Mouse (Mus musculus) activated CD4-positive, CD25-positive, alpha-beta regulatory T cell, adult 4 months (primary cell): Measurements from ENCODE around the gene Rdh7. TPM values are rescaled to one million over a fixed set of nuclear protein-coding genes. Genes with fewer than 3 reads are reported as not detected.
"Not testable (repeated sequence)": the region's sequence is repeated elsewhere in the genome, so short reads cannot be mapped to it uniquely, and the experiment has no call there.

Source experiments
- ATAC-seq: one replicate; pipeline ENCODE4 v1.8.0; 2017
- polyA plus RNA-seq, 2 experiments: library from polyadenylated mRNA; unstranded; fragments of 100-300 nt; shearing (Covaris generic); gene quantifications; one replicate each; pipeline ENCODE4 v1.2.1; 2017

Rdh7 gene
- polyA plus RNA-seq, 2 experiments from 2014 or later: not detected

DNA sequence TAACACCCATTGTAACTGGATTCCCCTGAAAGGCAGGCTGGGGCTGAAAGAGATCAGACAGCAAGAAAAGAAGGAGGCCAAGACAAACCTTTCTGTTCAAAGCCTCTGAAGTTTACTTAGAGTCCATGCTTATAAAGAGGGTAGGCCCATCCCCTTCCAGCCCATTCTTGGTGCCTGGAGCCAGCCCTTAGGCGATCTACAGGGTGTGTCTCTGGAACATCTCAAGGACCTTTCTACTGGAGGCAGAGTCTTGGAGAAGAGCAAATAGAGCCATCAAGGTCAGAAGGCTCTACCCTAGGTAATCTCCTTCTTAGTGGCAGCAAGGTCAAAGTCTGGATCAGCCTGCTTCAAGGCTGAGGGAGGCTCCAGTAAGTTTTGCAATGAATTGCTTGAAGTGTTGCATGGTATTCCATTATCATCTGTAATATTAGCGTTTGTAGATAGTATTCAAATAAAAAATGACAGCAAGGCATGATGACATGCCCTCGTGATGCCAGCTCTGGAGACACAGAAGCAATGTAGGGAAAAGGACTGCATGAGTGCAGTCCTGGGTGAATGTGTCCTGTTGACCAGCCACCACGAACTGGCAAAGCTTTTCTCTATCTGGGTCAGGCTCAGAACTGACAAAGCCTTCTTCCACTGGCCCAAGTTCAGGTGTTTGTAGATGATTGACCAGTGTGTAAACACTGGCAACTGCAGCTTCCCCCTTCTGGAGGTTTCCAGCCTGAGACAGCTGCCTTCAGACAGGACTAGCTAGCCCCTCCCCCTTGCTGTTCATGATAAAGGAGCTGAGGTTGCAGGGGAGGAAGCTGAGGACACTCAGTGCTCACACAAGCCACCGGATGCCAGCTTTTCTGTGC, 4.8 kb upstream of the Rdh7 start:
- not testable (repeated sequence) for ATAC-seq

DNA sequence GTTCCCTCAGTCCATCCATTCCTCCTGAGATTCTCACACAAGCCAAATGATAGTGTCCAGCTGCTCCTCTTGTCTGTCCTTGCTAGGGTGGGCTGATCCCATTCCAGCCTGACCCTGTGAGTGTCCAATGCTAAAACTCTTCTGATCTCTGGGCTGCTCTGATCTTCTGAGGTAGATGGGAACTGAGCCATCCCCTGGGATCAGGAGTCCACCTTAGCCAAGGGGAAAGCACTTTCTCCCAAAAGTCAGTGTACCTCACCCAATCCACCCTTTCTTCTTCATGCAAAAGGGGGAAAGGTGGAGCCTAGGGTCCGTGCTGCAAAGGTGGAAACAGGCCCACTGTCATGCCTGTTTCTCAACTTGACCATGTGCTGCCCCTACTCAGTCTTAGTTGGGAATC, 2.9 kb upstream of the Rdh7 start:
- no peak for ATAC-seq

DNA sequence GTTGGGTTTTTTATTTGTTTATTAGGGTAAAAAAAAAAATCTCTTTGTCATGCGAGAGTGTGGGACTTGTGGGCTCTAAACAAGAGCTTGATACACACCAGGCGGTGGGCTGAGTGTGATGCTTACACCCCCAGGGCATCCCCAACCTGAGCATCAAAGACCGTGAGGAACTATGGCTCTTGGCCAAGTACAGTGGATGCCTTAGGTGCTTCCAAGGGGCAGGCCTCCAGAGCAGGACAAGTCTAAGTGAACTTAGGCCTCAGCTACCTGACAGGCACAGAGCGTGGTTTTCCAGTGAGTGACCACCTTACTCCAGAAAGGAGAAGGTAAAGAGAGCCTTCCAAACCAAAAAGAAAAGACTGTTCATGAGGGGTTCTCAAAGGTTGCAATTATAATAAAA, 1.6 kb downstream of the Rdh7 start:
- no peak for ATAC-seq

DNA sequence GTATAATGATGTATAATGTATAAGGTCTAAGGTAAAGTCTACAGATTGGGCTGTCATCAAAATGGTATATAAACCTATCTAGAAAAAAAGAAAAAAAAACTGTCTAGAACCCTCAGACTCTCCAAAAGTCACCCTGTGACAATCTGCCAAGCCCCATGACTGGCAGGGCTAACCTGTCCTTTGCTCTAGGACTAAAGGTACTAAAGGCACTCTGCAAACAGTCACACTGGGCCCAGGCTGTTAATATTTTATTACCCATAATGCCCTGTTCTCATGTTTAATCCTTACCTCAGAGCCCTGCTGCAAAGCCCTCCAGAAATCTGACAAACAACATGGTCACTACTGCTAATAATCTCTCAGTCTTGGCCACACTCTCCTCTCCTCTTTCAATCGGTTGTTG, 2.1 kb downstream of the Rdh7 start:
- ATAC-seq: no peak

DNA sequence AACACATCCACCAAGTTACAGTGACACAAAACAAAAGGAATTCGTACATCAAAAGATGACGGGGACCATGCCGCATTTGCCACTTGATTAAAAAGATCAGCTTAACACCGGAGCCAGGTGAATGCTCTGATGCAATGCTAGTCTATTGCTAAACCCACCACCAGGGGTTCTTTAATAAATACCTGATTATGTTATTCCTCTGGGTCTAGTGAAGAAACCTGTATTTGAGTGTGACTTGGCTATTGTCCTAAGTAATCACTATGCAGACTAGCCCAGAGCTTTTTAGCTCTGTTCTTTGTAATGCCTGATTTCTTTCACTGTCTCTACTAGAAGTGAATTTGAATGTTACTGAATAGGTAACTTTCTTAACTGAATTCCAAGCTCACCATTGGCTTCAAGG, 7.6 kb downstream of the Rdh7 start:
- no peak for ATAC-seq

DNA sequence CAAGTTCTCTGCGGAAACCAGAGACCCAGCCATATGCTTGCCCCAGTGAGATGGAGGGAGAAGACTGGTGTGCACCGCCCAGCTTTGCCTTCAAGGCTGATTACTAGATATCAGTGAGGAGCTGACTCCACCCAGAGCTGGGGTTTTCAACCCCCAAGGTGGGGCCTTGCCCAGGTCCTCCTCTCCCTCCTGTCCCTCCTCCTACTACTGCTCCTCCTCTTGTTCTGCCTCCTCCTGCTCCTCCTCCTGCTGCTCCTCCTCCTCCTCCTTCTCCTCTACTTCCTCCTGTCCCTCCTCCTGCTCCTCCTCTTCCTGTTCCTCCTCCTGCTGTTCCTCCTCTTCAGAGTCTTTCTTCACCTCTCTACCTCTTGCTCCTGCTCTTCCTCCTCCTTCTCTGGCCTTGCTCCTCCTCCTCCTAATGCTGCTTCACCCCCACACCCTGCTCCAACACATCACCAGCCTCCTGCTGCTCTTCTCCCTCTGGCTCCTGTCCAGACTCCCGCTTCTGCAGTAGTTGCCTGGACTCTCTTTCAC, 9.4 kb downstream of the Rdh7 start:
- ATAC-seq: no peak

DNA sequence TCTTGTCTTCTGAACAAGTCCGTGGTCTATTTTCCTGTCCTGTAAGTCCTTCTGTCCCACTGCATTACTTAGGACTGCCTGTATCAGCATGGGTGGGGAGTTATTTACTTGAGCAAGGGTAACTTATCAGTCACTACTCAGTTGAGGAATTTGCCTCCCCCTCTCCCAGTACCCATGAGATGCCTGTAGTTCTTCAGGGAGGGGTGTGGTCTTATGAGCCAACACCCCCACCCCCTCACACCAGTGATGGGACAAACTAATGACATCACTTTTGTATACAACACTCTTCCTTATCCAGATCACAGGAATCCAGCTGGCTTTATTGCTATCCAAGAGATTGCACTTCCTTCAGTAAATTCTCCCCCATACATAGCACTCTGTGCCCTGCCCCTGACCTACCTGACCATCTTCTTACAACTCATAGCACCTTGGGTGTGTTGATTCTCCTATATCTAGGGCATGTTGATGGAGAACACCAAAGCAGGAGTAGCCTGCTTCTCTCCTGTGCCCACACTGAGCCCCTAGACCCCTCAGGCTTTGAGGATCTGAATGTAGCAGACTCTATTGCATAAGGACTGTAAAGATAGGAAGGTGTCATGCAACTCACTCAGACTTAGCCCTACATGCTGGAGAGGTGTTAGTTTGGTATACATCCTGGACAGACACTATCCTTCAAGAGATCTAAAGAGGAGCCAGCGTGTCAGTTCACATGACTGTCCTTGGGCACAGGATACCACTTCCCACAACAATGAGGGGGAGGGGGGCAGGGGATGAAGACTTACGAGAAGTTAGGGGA, 10.2 kb downstream of the Rdh7 start:
- no peak for ATAC-seq

DNA sequence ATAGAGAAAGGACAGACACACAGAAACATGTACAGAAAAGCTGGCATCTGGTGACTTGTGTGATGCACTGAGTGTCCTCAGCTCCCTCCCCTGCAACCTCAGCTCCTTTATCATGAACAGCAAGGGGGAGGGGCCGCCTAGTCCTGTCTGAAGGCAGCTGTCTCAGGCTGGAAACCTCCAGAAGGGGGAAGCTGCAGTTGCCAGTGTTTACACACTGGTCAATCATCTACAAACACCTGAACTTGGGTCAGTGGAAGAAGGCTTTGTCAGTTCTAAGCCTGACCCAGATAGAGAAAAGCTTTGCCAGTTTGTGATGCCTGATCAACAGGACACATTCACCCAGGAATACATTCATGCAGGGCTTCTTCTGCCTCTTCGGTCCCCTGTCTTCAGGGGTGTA, 10.9 kb downstream of the Rdh7 start:
- no peak for ATAC-seq

DNA sequence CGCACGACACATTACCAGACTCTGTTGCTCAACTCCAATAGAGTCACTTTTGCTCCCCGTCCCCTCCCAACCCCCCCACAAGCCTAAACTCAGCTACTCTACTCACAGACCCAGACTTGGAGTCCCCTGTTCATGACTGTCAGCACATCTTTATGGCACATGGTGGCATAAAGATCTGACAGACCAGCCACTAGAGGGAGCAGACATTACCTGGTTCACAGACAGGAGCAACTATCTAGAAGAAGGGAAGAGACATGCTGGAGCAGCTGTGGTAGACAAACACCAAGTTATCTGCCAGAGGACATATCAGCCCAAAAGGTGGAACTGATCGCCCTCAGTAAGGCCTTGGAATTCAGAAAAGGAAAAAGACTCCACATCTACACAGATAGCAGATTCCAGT, 16.1 kb downstream of the Rdh7 start:
- no peak for ATAC-seq

DNA sequence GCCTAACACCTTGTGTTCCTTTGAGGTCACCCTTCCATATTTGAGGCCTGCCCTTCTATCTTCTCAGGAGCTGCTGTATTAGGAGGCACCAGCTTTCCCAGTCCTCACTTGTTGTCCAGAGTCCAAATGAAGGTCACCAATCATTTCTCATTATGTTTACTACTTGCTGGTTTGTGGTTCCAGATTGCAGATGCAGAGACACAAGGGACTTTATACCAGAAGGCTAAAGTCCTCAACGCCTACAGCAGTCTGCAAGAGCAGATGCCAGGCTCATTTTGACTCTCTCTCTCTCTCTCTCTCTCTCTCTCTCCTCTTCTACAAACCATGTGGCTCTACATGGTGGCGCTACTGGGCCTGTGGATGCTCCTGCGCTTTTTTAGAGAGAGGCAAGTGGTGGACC, 22.4 kb downstream of the Rdh7 start, which contains the start of gene Rdh16f2:
Gene Rdh16f2, plus strand, starts transcription at position 243 of the 400 bp plus-strand sequence.
- ATAC-seq: no peak

DNA sequence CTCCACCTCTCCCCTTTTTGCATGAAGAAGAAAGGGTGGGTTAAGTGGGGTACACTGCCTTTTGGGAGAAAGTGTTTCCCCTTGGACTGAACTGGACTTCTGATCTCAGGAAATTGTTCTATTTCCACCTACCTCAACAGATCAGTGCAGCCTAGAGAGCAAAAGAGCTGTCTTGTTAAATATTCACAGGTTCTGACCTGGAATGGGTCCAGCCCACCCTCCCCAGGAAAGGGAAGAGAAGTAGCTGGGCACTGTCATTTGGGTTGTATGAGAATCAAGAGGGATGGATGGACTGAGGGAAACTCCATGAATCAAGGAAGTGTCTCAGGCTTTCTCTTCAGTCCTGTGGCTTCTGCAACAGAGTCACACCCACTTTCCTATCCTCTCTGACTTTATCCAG, 23.7 kb downstream of the Rdh7 start:
- no peak for ATAC-seq

DNA sequence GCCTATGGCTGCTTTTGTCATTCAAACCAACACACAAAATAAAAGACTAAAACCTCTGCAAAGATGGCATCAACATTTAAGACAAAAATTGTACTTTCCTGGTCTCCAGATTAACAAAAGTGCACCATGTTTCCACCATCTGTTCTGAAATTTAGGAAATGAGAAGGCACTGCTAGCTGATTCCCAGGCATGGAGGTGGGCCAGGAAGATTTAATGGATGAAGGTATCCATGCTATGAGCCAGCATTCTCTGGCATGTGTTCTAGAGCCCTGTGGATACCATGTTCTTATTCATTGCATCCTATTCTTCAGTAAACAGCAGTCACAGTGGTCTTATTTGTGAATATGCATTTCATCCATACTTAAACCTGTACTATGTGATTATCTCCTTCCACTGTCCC, 32.2 kb downstream of the Rdh7 start:
- ATAC-seq: no peak

DNA sequence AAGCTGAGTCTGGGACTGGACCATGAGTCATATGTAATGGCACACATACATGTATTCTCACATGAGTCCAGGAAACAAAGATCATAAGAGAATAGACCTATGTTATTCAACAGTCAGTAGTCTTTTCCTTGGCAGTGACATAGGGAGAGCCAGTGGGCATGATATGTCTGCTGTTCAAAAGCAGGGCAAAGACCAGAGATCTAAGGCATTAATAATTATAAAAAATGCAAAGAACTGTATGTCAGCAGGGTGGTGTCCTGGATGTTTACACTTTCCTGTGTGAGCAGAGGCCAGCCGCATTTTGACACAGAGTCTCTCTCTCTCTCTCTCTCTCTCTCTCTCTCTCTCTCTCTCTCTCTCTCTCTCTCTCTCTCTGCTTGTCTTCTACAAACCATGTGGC, 39.0 kb downstream of the Rdh7 start, which contains the start of gene Rdh19:
Gene Rdh19, plus strand, starts transcription at position 301 of the 400 bp plus-strand sequence.
- no peak for ATAC-seq

DNA sequence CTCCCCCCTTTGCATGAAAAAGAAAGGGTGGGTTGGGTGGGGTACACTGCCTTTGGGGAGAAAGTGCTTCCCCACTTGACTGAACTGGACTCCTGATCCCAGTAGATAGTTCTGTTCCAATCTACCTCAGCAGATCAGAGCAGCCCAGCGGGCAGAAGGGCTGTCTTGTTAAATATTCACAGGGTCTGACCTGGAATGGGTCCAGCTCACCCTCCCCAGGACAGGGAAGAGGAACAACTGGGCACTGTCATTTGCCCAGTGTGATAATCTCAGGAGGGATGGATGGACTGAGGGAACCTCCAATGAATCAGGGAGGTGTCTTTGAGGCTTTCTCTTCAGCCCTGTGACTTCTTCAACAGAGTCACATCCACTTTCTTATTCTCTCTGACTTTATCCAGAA, 40.5 kb downstream of the Rdh7 start:
- no peak for ATAC-seq

DNA sequence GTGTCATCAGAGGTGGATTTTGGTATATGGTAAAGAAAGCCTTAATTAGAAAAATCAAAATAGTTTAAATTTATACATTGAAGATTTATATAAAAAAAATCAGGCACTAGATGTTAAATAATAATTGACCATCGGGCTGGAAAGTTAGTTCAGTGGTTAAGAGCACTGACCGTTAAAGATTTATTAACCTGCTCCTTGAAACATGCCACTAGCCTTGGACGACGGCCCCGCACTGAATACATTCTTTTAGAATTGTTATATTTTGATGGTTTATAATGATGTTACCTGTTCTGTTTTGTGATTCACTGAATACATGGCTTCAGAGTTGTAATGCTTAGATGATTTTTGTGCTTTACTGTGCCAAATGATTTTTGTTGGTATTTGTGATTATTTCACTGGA, 42.7 kb downstream of the Rdh7 start:
- ATAC-seq: not testable (repeated sequence)

DNA sequence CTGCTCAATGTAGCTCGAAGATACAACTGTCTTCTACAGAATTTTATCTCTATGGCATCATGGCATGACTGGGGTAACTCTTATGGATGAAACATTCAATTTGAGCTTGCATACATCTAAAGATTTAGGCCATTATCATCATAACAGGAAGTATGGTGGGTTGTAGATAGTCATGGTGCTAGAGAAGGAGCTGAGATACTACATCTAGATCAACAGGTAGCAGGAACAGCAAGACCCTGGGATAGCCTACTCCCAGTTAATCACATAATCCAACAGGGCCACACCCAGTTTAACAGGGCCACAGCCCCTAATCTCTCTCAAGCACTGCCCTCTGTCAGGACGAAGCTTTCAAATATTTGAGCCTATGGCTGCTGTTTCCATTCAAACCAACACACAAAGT, 47.8 kb downstream of the Rdh7 start:
- no peak for ATAC-seq

DNA sequence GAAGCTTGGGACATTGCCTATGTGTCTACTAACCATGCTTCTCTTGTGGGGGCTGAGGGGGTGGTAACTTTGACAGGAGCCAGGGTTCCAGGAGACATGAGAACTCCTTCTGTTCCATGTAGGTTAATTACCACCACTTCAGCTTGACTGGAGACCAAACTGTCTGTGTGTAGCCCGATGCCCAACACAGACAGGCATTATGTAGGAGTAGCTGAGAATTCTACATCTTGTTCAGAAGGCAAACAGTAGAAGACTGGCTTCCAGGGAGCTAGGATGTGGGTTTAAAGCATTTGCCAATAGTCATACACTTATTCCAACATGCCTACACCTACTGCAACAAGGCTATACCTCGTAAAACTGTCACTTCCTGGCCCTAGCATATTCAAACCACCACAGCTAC, 50.1 kb downstream of the Rdh7 start:
- no peak for ATAC-seq

DNA sequence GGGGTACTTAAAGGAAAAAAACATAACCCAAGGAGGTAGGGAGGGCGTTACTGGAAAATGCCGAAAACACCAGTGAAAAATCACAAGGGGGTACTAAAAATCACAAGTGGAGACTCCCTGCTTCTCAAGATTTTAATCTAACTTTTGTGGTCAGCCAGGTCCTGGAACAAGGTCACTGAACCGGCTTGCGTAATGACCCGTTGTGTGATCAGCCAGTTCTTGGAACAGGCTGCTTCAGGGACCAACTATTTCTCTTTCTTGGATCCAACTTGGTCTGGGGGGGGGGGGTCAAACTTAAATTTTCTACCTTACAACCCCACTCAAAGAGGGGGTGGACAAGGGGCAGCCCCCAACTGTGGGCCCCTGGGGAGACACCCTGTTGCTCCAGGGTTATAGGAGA, 50.8 kb downstream of the Rdh7 start:
- not testable (repeated sequence) for ATAC-seq

DNA sequence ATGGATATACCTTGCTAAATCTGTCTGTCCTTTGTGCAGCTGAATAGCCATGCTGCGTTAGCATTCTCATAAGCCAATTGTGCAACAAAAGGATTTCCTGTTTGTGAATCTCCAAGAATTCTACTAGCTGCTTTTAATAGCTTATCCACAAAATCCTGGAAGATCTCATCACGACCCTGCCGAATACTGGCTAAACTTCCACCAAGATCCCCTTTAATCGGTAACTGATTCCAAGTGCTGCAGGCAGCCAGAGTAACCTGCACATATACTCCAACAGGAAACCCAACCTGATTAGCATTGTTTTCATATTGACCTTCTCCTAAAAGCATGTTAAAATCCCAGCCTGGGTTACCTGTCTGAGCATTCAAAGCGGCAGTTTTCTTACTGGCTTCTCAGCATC, 53.3 kb downstream of the Rdh7 start:
- no peak for ATAC-seq

DNA sequence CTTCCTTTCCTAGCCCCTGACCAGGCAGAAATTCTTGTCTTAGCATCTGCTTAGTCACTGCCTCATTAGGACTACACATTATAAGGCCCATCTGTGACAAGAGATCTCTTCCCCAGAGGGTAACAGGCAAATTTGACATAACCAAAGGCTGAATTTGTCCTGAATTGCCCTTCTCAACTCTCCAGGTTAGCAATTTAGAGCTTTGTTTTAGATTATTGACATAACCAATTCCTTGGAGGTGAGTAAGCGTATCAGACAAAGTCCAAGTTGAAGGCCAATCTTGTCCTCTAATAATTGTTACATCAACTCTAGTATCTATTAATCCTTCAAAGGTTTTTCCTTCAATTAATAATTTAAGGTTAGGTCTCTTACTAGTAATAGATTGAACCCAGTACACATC, 54.4 kb downstream of the Rdh7 start:
- not testable (repeated sequence) for ATAC-seq
